Mouse (Mus musculus) intestine, postnatal 0 days (tissue): ENCODE results near the gene Camkmt. TPM values are rescaled to one million over a fixed set of nuclear protein-coding genes. Genes with fewer than 3 reads are reported as not detected.

ENCODE experiments used
- ATAC-seq: fragments of 200-750 bp; cut with Nextera tagmentation; 2 replicates; pipeline ENCODE4 v1.8.0; 2017; ENCODE audit warnings: mild to moderate bottlenecking, moderate TSS enrichment, moderate library complexity
- H3K27ac ChIP-seq: fragments of 300-500 bp; sonication (generic); 2 replicates; pipeline ENCODE4 v1.5.1; 2014; ENCODE audit warnings: mild to moderate bottlenecking, low read depth, low read length, moderate library complexity
- H3K27me3 ChIP-seq: fragments of 300-500 bp; sonication (generic); replicated peaks from 2 replicates; pipeline ENCODE4 v1.6.1; 2014; ENCODE audit warnings: low read length, mixed read lengths; ENCODE audit not compliant: control insufficient read depth, insufficient read depth
- H3K36me3 ChIP-seq: fragments of 300-500 bp; sonication (generic); 2 replicates; pipeline ENCODE4 v1.6.1; 2014; ENCODE audit warnings: mild to moderate bottlenecking, moderate library complexity; ENCODE audit not compliant: control insufficient read depth, insufficient read depth
- H3K4me1 ChIP-seq: fragments of 300-500 bp; sonication (generic); replicated peaks from 2 replicates; pipeline ENCODE4 v1.6.1; 2014; ENCODE audit warnings: antibody characterized with exemption, low read length, mixed read lengths; ENCODE audit not compliant: control insufficient read depth, insufficient read depth
- H3K4me2 ChIP-seq: fragments of 300-500 bp; sonication (generic); replicated peaks from 2 replicates; pipeline ENCODE4 v1.6.1; 2014; ENCODE audit warnings: low read depth, mild to moderate bottlenecking, moderate library complexity
- H3K4me3 ChIP-seq: fragments of 300-500 bp; sonication (generic); 2 replicates; pipeline ENCODE4 v1.5.1; 2014; ENCODE audit warnings: low read depth, low read length
- H3K9ac ChIP-seq: fragments of 300-500 bp; sonication (generic); 2 replicates; pipeline ENCODE4 v1.6.1; 2014; ENCODE audit warnings: mild to moderate bottlenecking, low read depth, low read length
- H3K9me3 ChIP-seq: fragments of 300-500 bp; sonication (generic); 2 replicates; pipeline ENCODE4 v1.6.1; 2016; ENCODE audit warnings: mixed run types; ENCODE audit not compliant: control insufficient read depth
- CTCF ChIP-seq: sonication (generic); IDR thresholded peaks from 2 replicates; pipeline ENCODE4 v1.5.1; 2016; ENCODE audit warnings: low read depth, mild to moderate bottlenecking, control low read depth, antibody characterized with exemption, moderate library complexity
- WGBS: fragments of 180-500 bp; shearing (Covaris S2); extraction: QIAGEN DNeasy Blood & Tissue Kit; methylation state at CpG from one replicate; pipeline ENCODE4 v1.1.7; 2014; 5-methylcytosine and 5-hydroxymethylcytosine counted together
- polyA plus RNA-seq: library from polyadenylated mRNA; unstranded; fragments of >200 nt; fragmentation: Nextera tagmentation; extraction: Ambion mirVana; gene quantifications from 2 replicates; pipeline ENCODE4 v1.2.1, GENCODE M21; 2015

Gene Camkmt
- polyA plus RNA-seq, 1 experiment from 2014 or later, result 7.7 TPM

- TF ChIP-seq CTCF, result no peak
- Histone ChIP-seq H3K4me1 (0 out of 2 replicates have a peak, but pooled peaks cover 5% of the 10 kb centered on the region), H3K9ac (no peak overlapping the region), H3K4me3 (no peak overlapping the region), H3K9me3 (no peaks in the 10 kb centered on the region), H3K36me3 (no peaks in the 10 kb centered on the region), H3K27me3 (no peaks in the 10 kb centered on the region), H3K4me2 (no peak overlapping the region), H3K27ac (no peak overlapping the region)
- no peak for ATAC-seq
- WGBS, result 47% methylated on average over 3 of the region's 3 CpGs
These were observed 58.9 kb downstream of the Camkmt start for GRCm38 (mm10) chr17:85149211-85149738.

- no peak overlapping the region for H3K9ac ChIP-seq
- H3K27me3 ChIP-seq, result no peaks in the 10 kb centered on the region
- no peaks in the 10 kb centered on the region for H3K36me3 ChIP-seq
- 0 out of 2 replicates have a peak, but pooled peaks cover 5% of the 10 kb centered on the region for H3K4me1 ChIP-seq
- WGBS, result 37% methylated on average over 8 of the region's 8 CpGs
- 0 out of 2 replicates have a peak overlapping the region, but pooled peaks have one; percentile 60 for H3K27ac ChIP-seq
- no peaks in the 10 kb centered on the region for H3K9me3 ChIP-seq
- H3K4me3 ChIP-seq, result no peak overlapping the region
- H3K4me2 ChIP-seq, result peak overlapping the region; percentile 37; the same call in 1 of the 2 replicates
- ATAC-seq, result peak; percentile 33; the same call in 1 of the 2 replicates
- no peak for TF ChIP-seq CTCF
These were observed 60.9 kb downstream of the Camkmt start for GRCm38 (mm10) chr17:85151264-85151663.

- Histone ChIP-seq H3K9ac (no peak overlapping the region), H3K4me2 (no peak overlapping the region), H3K4me3 (no peak overlapping the region), H3K36me3 (no peaks in the 10 kb centered on the region), H3K4me1 (no peaks in the 10 kb centered on the region), H3K27me3 (no peaks in the 10 kb centered on the region), H3K9me3 (no peaks in the 10 kb centered on the region), H3K27ac (no peak overlapping the region)
- TF ChIP-seq CTCF, result no peak
- 80% methylated on average over 4 of the region's 4 CpGs for WGBS
- no peak for ATAC-seq
These were observed 67.8 kb downstream of the Camkmt start for GRCm38 (mm10) chr17:85158202-85158601.

- no peak overlapping the region for H3K9ac ChIP-seq
- 80% methylated on average over 8 of the region's 8 CpGs for WGBS
- no peak for ATAC-seq
- no peaks in the 10 kb centered on the region for H3K36me3 ChIP-seq
- no peak overlapping the region for H3K4me2 ChIP-seq
- no peaks in the 10 kb centered on the region for H3K27me3 ChIP-seq
- TF ChIP-seq CTCF, result no peak
- no peaks in the 10 kb centered on the region for H3K9me3 ChIP-seq
- H3K4me1 ChIP-seq, result no peaks in the 10 kb centered on the region
- H3K4me3 ChIP-seq, result no peak overlapping the region
- H3K27ac ChIP-seq, result no peak overlapping the region
These were observed 69.2 kb downstream of the Camkmt start for GRCm38 (mm10) chr17:85159526-85159925.

GRCm38 (mm10) chr17:85160786-85161185 lies 70.4 kb downstream of the Camkmt start:
- Histone ChIP-seq H3K4me2 (no peak overlapping the region), H3K9me3 (no peaks in the 10 kb centered on the region), H3K9ac (no peak overlapping the region), H3K27ac (no peak overlapping the region), H3K4me3 (no peak overlapping the region), H3K27me3 (no peaks in the 10 kb centered on the region), H3K36me3 (no peaks in the 10 kb centered on the region), H3K4me1 (no peaks in the 10 kb centered on the region)
- TF ChIP-seq CTCF, result no peak
- WGBS, result 91% methylated on average over 8 of the region's 8 CpGs
- ATAC-seq, result no peak

- Histone ChIP-seq H3K9ac (no peak overlapping the region), H3K4me2 (peak overlapping the region; percentile 4; the same call in 1 of the 2 replicates), H3K4me1 (no peaks in the 10 kb centered on the region), H3K9me3 (no peaks in the 10 kb centered on the region), H3K27me3 (no peaks in the 10 kb centered on the region), H3K4me3 (no peak overlapping the region), H3K36me3 (no peaks in the 10 kb centered on the region), H3K27ac (peak overlapping the region; percentile 60)
- WGBS, result 48% methylated on average over 7 of the region's 7 CpGs
- peak; percentile 87 for ATAC-seq
- TF ChIP-seq CTCF, result no peak
These were observed 72.4 kb downstream of the Camkmt start for GRCm38 (mm10) chr17:85162569-85163271.
